Mouse (Mus musculus) liver, adult 2 months (tissue): ENCODE data around the gene Myocd. TPM values are rescaled to one million over a fixed set of nuclear protein-coding genes. Genes with fewer than 3 reads are reported as not detected.

Source experiments
- DNase-seq: peaks from one replicate; pipeline ENCODE4 v3.0.0-alpha.2; 2011; ENCODE audit warnings: low read depth, low spot score; ENCODE audit errors: extremely low read depth
- H3K27ac ChIP-seq: fragments of 200-500 bp; replicated peaks from 2 replicates; pipeline ENCODE4 v1.5.1; 2012; ENCODE audit warnings: low read depth, mild to moderate bottlenecking, control low read depth, inconsistent platforms, low read length; ENCODE audit not compliant: insufficient read depth
- H3K27me3 ChIP-seq: fragments of 200-500 bp; 2 replicates; pipeline ENCODE4 v1.6.1; 2012; ENCODE audit warnings: mild to moderate bottlenecking, moderate library complexity, low read length, inconsistent platforms; ENCODE audit not compliant: control insufficient read depth, insufficient read depth
- H3K36me3 ChIP-seq: fragments of 200-500 bp; 2 replicates; pipeline ENCODE4 v1.6.1; 2012; ENCODE audit warnings: low read length, inconsistent platforms; ENCODE audit not compliant: control insufficient read depth, insufficient read depth
- H3K4me1 ChIP-seq: fragments of 200-500 bp; 2 replicates; pipeline ENCODE4 v1.6.1; 2011; ENCODE audit warnings: low read length; ENCODE audit not compliant: control insufficient read depth, insufficient read depth
- H3K4me3 ChIP-seq: fragments of 200-500 bp; 2 replicates; pipeline ENCODE4 v1.5.1; 2011; ENCODE audit warnings: low read depth, mild to moderate bottlenecking, control low read depth, low read length, moderate library complexity; ENCODE audit not compliant: insufficient read depth
- H3K79me2 ChIP-seq: fragments of 200-500 bp; 2 replicates; pipeline ENCODE4 v1.6.1; 2012; ENCODE audit warnings: inconsistent platforms, mild to moderate bottlenecking, low read length, moderate library complexity; ENCODE audit not compliant: control insufficient read depth, insufficient read depth
- H3K9ac ChIP-seq: fragments of 200-500 bp; 2 replicates; pipeline ENCODE4 v1.6.1; 2012; ENCODE audit warnings: low read depth, mild to moderate bottlenecking, control low read depth, inconsistent platforms, low read length
- CTCF ChIP-seq: fragments of 200-500 bp; IDR thresholded peaks from 2 replicates; pipeline ENCODE4 v1.5.1; 2011; ENCODE audit warnings: low read depth, low read length, control low read depth
- POLR2A ChIP-seq: fragments of 200-500 bp; IDR thresholded peaks from 2 replicates; pipeline ENCODE4 v1.6.1; 2011; ENCODE audit warnings: low read length, control low read depth; ENCODE audit not compliant: insufficient read depth; ENCODE audit errors: extremely low read depth
- WGBS: fragments of 180-500 bp; shearing (Covaris S2); methylation state at CpG from one replicate; pipeline ENCODE4 v1.1.7; 2018; 5-methylcytosine and 5-hydroxymethylcytosine counted together
- polyA plus RNA-seq: library from polyadenylated mRNA; depleted of rRNA; stranded (reverse); fragments of >200 nt; gene quantifications from 2 replicates; pipeline ENCODE4 v1.2.3, GENCODE M21; 2012; rRNA removed
- total RNA-seq: library from RNA; depleted of rRNA; stranded (reverse); fragments of >200 nt; gene quantifications from 2 replicates; pipeline ENCODE4 v1.2.3, GENCODE M21; 2014; rRNA removed

Myocd gene
- total RNA-seq (under 0.01 and 0.07 TPM in 2 replicates), polyA plus RNA-seq (0.02 and 0.05 TPM in 2 replicates)

- H3K9ac ChIP-seq, result no peak within 1 kb of the TSS
- H3K27ac ChIP-seq, result no peak within 1 kb of the TSS
- H3K79me2 ChIP-seq, result no peaks in the 10 kb centered on the region
- no peaks in the 10 kb centered on the region for H3K27me3 ChIP-seq
- no peaks in the 10 kb centered on the region for H3K36me3 ChIP-seq
- no peak for DNase-seq
- no peak for TF ChIP-seq POLR2A
- no peak for TF ChIP-seq CTCF
- H3K4me1 ChIP-seq, result no peaks in the 10 kb centered on the region
- no peak within 1 kb of the TSS for H3K4me3 ChIP-seq
- WGBS, result 2% methylated on average over 37 of the region's 37 CpGs
Measured at GRCm38 (mm10) chr11:65269851-65270473, at the start of gene Myocd. TSS of gene Myocd (minus strand) at chr11:65269989.

GRCm38 (mm10) chr11:65303824-65304223 is 34.0 kb upstream of the Myocd start:
- H3K9ac ChIP-seq, result no peak overlapping the region

GRCm38 (mm10) chr11:65294128-65294833 is 24.5 kb upstream of the Myocd start:
- H3K36me3 ChIP-seq, result no peaks in the 10 kb centered on the region
- no peak overlapping the region for H3K9ac ChIP-seq
- TF ChIP-seq POLR2A, result no peak
- no peak for TF ChIP-seq CTCF
- no peaks in the 10 kb centered on the region for H3K4me1 ChIP-seq
- no peak overlapping the region for H3K27ac ChIP-seq
- no peaks in the 10 kb centered on the region for H3K27me3 ChIP-seq
- 84% methylated on average over 10 of the region's 10 CpGs for WGBS
- no peak overlapping the region for H3K4me3 ChIP-seq
- H3K79me2 ChIP-seq, result no peaks in the 10 kb centered on the region
- no peak for DNase-seq

More at GRCm38 (mm10) chr11:65303824-65304223, 34.0 kb upstream of the Myocd start:
- H3K4me3 ChIP-seq, result no peak overlapping the region
- TF ChIP-seq CTCF (no peak), POLR2A (no peak)
- 31% methylated on average over 3 of the region's 3 CpGs for WGBS
- no peaks in the 10 kb centered on the region for H3K4me1 ChIP-seq
- no peaks in the 10 kb centered on the region for H3K79me2 ChIP-seq
- H3K27me3 ChIP-seq, result no peaks in the 10 kb centered on the region
- DNase-seq, result no peak
- no peaks in the 10 kb centered on the region for H3K36me3 ChIP-seq
- H3K27ac ChIP-seq, result no peak overlapping the region

GRCm38 (mm10) chr11:65292994-65293393 is 23.2 kb upstream of the Myocd start:
- no peaks in the 10 kb centered on the region for H3K4me1 ChIP-seq
- no peak overlapping the region for H3K9ac ChIP-seq
- H3K27ac ChIP-seq, result no peak overlapping the region
- no peaks in the 10 kb centered on the region for H3K27me3 ChIP-seq
- DNase-seq, result no peak
- no peaks in the 10 kb centered on the region for H3K36me3 ChIP-seq
- no peaks in the 10 kb centered on the region for H3K79me2 ChIP-seq
- H3K4me3 ChIP-seq, result no peak overlapping the region
- TF ChIP-seq POLR2A (no peak), CTCF (no peak)

GRCm38 (mm10) chr11:65287706-65288105 is 17.9 kb upstream of the Myocd start:
- Histone ChIP-seq H3K79me2 (no peaks in the 10 kb centered on the region), H3K27me3 (0 out of 2 replicates have a peak, but pooled peaks cover 2% of the 10 kb centered on the region), H3K27ac (no peak overlapping the region), H3K4me1 (no peaks in the 10 kb centered on the region), H3K4me3 (no peak overlapping the region), H3K9ac (no peak overlapping the region), H3K36me3 (no peaks in the 10 kb centered on the region)
- no peak for DNase-seq
- 88% methylated on average over 8 of the region's 8 CpGs for WGBS
- TF ChIP-seq POLR2A (no peak), CTCF (no peak)

GRCm38 (mm10) chr11:65286211-65286610 is 16.4 kb upstream of the Myocd start:
- Histone ChIP-seq H3K79me2 (no peaks in the 10 kb centered on the region), H3K4me3 (no peak overlapping the region), H3K4me1 (no peaks in the 10 kb centered on the region), H3K9ac (no peak overlapping the region), H3K36me3 (no peaks in the 10 kb centered on the region), H3K27ac (no peak overlapping the region), H3K27me3 (0 out of 2 replicates have a peak, but pooled peaks cover 2% of the 10 kb centered on the region)
- no peak for DNase-seq
- 73% methylated on average over 2 of the region's 2 CpGs for WGBS
- TF ChIP-seq POLR2A (no peak), CTCF (no peak)
